8 mouse cellular contexts compared by ENCODE assay signal in genomic region chr14:26533821-26534756, GRCm38 (mm10). TPM values are rescaled to one million over a fixed set of nuclear protein-coding genes. Genes with fewer than 3 reads are reported as not detected.
A peak's percentile ranks its signal among the peaks of the same experiment; 100 is the strongest.
DNase-seq lines count a peak whose midpoint lies in the region; ATAC-seq and TF ChIP-seq lines count a peak whose summit lies in the region.

No protein-coding gene starts in this region.

- peak overlapping the region; percentile 81 for H3K9ac ChIP-seq in hindbrain, embryonic 16.5 days (ENCODE audit: low read depth, low read length)
- peak overlapping the region; percentile 95 for H3K9ac ChIP-seq in limb, embryonic 12.5 days (replicated peaks)
- peak overlapping the region; percentile 96 for H3K9ac ChIP-seq in midbrain, embryonic 12.5 days (replicated peaks)

- no peak for TF ChIP-seq POLR2A in testis, adult 2 months (IDR thresholded peaks at IDR 0.05; ENCODE audit: control insufficient read depth, low read depth, low read length)

- H3K27ac ChIP-seq in hindbrain, embryonic 16.5 days (ENCODE audit: low read depth, low read length): peak overlapping the region; percentile 93
- H3K27ac ChIP-seq in limb, embryonic 12.5 days: peak overlapping the region; percentile 84
- H3K27ac ChIP-seq in midbrain, embryonic 12.5 days (replicated peaks): peak overlapping the region; percentile 85
- peak overlapping the region; percentile 82 for H3K27ac ChIP-seq in testis, adult 2 months (ENCODE audit: control insufficient read depth, insufficient read depth, low read depth, low read length)

- ATAC-seq in hindbrain, embryonic 16.5 days: peak; percentile 81
- peak; percentile 75 for ATAC-seq in limb, embryonic 12.5 days (ENCODE audit: insufficient number of reproducible peaks, insufficient read depth, low FRiP score, low TSS enrichment, low read depth)
- ATAC-seq in midbrain, embryonic 12.5 days (ENCODE audit: low FRiP score, low read depth): peak; percentile 85

- H3K36me3 ChIP-seq in hindbrain, embryonic 16.5 days (ENCODE audit: control insufficient read depth, insufficient read depth, low read length): no peaks in the 10 kb centered on the region
- 0 out of 2 replicates have a peak, but pooled peaks cover 7% of the 10 kb centered on the region for H3K36me3 ChIP-seq in limb, embryonic 12.5 days
- H3K36me3 ChIP-seq in midbrain, embryonic 12.5 days: peaks cover 4% of the 10 kb centered on the region; the same call in 1 of the 2 replicates
- no peaks in the 10 kb centered on the region for H3K36me3 ChIP-seq in testis, adult 2 months (ENCODE audit: control insufficient read depth, insufficient read depth, low read length)

- peak overlapping the region; percentile 72 for H3K4me3 ChIP-seq in hindbrain, embryonic 16.5 days (ENCODE audit: low read length)
- peak overlapping the region; percentile 93 for H3K4me3 ChIP-seq in limb, embryonic 12.5 days (replicated peaks)
- peak overlapping the region; percentile 97 for H3K4me3 ChIP-seq in midbrain, embryonic 12.5 days
- H3K4me3 ChIP-seq in testis, adult 2 months (ENCODE audit: control insufficient read depth, low read depth, low read length): peak overlapping the region; percentile 94

- DNase-seq in urinary bladder, adult 18-20 months (ENCODE audit: low spot score in 2 of 2): peak; percentile 27 to 51
- DNase-seq in urinary bladder, postnatal 10 days (ENCODE audit: low spot score): no peak
- peak; percentile 40 for DNase-seq in cerebellum, adult 8-10 months
- DNase-seq in frontal cortex, postnatal 36 days (ENCODE audit: low spot score in 2 of 2): peak; percentile 22 to 31

- H3K27me3 ChIP-seq in hindbrain, embryonic 16.5 days (replicated peaks; ENCODE audit: control insufficient read depth, insufficient read depth, low read length): no peaks in the 10 kb centered on the region
- H3K27me3 ChIP-seq in limb, embryonic 12.5 days: no peaks in the 10 kb centered on the region
- H3K27me3 ChIP-seq in midbrain, embryonic 12.5 days: peaks cover 5% of the 10 kb centered on the region; the same call in 1 of the 2 replicates
- no peaks in the 10 kb centered on the region for H3K27me3 ChIP-seq in testis, adult 2 months (ENCODE audit: control insufficient read depth, insufficient read depth, low read length)

- no peaks in the 10 kb centered on the region for H3K9me3 ChIP-seq in hindbrain, embryonic 16.5 days (ENCODE audit: control insufficient read depth, low read length)
- H3K9me3 ChIP-seq in limb, embryonic 12.5 days: no peaks in the 10 kb centered on the region
- no peaks in the 10 kb centered on the region for H3K9me3 ChIP-seq in midbrain, embryonic 12.5 days

- H3K4me2 ChIP-seq in hindbrain, embryonic 16.5 days (ENCODE audit: low read length): peak overlapping the region; percentile 89
- H3K4me2 ChIP-seq in limb, embryonic 12.5 days: peak overlapping the region; percentile 89
- H3K4me2 ChIP-seq in midbrain, embryonic 12.5 days (replicated peaks): peak overlapping the region; percentile 79

- TF ChIP-seq CTCF in testis, adult 2 months (IDR thresholded peaks at IDR 0.05; ENCODE audit: control insufficient read depth, insufficient read depth, insufficient replicate concordance, low read depth, low read length): no peak

- peaks cover 27% of the 10 kb centered on the region for H3K4me1 ChIP-seq in hindbrain, embryonic 16.5 days (ENCODE audit: control insufficient read depth, insufficient read depth, low read depth, low read length)
- peaks cover 25% of the 10 kb centered on the region for H3K4me1 ChIP-seq in limb, embryonic 12.5 days (replicated peaks)
- H3K4me1 ChIP-seq in midbrain, embryonic 12.5 days: peaks cover 30% of the 10 kb centered on the region
- H3K4me1 ChIP-seq in testis, adult 2 months (ENCODE audit: control insufficient read depth, insufficient read depth, low read length): peaks cover 10% of the 10 kb centered on the region

- under 1% methylated on average over 52 of the region's 92 CpGs for WGBS in hindbrain, embryonic 16.5 days
- under 1% methylated on average over 91 of the region's 92 CpGs for WGBS in limb, embryonic 12.5 days
- under 1% methylated on average over 64 of the region's 92 CpGs for WGBS in midbrain, embryonic 12.5 days

RNA-seq across cellular contexts. Expression of gene Slmap, which starts 0.6 kb away (rescaled TPM):
- polyA plus RNA-seq in hindbrain, embryonic 16.5 days (2015; fragmentation: Nextera tagmentation; extraction: Ambion mirVana): 11.4 TPM in 2 replicates
- polyA plus RNA-seq in limb, embryonic 12.5 days (2016; fragmentation: Nextera tagmentation; extraction: Ambion mirVana): 22.9 and 23.5 TPM in 2 replicates
- 22.1 and 25.5 TPM in 2 replicates for polyA plus RNA-seq in midbrain, embryonic 12.5 days (2016; fragmentation: Nextera tagmentation; extraction: Ambion mirVana)
- polyA plus RNA-seq in testis, adult 2 months (2012; rRNA removed): 18.2 and 21.9 TPM in 2 replicates

RNA-seq across cellular contexts. Expression of gene Dennd6a, which starts 39.6 kb away (rescaled TPM):
- polyA plus RNA-seq in hindbrain, embryonic 16.5 days (2015; fragmentation: Nextera tagmentation; extraction: Ambion mirVana): 14.9 and 16.7 TPM in 2 replicates
- polyA plus RNA-seq in limb, embryonic 12.5 days (2016; fragmentation: Nextera tagmentation; extraction: Ambion mirVana): 33.8 and 35.2 TPM in 2 replicates
- 27.9 and 31.7 TPM in 2 replicates for polyA plus RNA-seq in midbrain, embryonic 12.5 days (2016; fragmentation: Nextera tagmentation; extraction: Ambion mirVana)
- 3.0 and 3.7 TPM in 2 replicates for polyA plus RNA-seq in testis, adult 2 months (2012; rRNA removed)
